Mouse (Mus musculus) cortical plate, adult 2 months (tissue): ENCODE results near the gene Stip1. TPM values are rescaled to one million over a fixed set of nuclear protein-coding genes. Genes with fewer than 3 reads are reported as not detected.
"Not testable (repeated sequence)": the region's sequence is repeated elsewhere in the genome, so short reads cannot be mapped to it uniquely, and the experiment has no call there.

Experiments
- H3K27ac ChIP-seq: fragments of 200-500 bp; 2 replicates; pipeline ENCODE4 v1.5.1; 2012; ENCODE audit warnings: low read length, control low read depth, inconsistent platforms; ENCODE audit not compliant: insufficient read depth
- H3K4me1 ChIP-seq: fragments of 200-500 bp; 2 replicates; pipeline ENCODE4 v1.6.1; 2011; ENCODE audit warnings: low read length; ENCODE audit not compliant: control insufficient read depth, insufficient read depth
- H3K4me3 ChIP-seq: fragments of 200-500 bp; 2 replicates; pipeline ENCODE4 v1.5.1; 2011; ENCODE audit warnings: mild to moderate bottlenecking, low read length, control low read depth; ENCODE audit not compliant: insufficient read depth
- CTCF ChIP-seq: fragments of 200-500 bp; IDR thresholded peaks from 2 replicates; pipeline ENCODE4 v1.5.1; 2011; ENCODE audit warnings: mild to moderate bottlenecking, control low read depth, low read length; ENCODE audit not compliant: insufficient read depth; ENCODE audit errors: extremely low read depth
- POLR2A ChIP-seq: fragments of 200-500 bp; IDR thresholded peaks from 2 replicates; pipeline ENCODE4 v1.6.1; 2011; ENCODE audit warnings: mild to moderate bottlenecking, low read length, control low read depth; ENCODE audit not compliant: insufficient read depth; ENCODE audit errors: extremely low read depth
- polyA plus RNA-seq: library from polyadenylated mRNA; depleted of rRNA; stranded (reverse); fragments of >200 nt; gene quantifications from 2 replicates; pipeline ENCODE4 v1.2.3, GENCODE M21; 2012

The Stip1 gene
- polyA plus RNA-seq, 1 experiment = 140 TPM

- Histone ChIP-seq H3K4me1 (peaks cover 4% of the 10 kb centered on the region; the same call in 1 of the 2 replicates), H3K4me3 (peak overlapping the region; percentile 66), H3K27ac (no peak overlapping the region)
- TF ChIP-seq POLR2A = no peak
- TF ChIP-seq CTCF = no peak
These were observed 44.3 kb downstream of the Stip1 start for GRCm38 (mm10) chr19:6995255-6995991.

- TF ChIP-seq CTCF = no peak
- Histone ChIP-seq H3K27ac (no peak overlapping the region), H3K4me3 (no peak overlapping the region), H3K4me1 (peaks cover 4% of the 10 kb centered on the region; the same call in 1 of the 2 replicates)
These were observed 45.3 kb downstream of the Stip1 start for GRCm38 (mm10) chr19:6994489-6994888.

GRCm38 (mm10) chr19:6994002-6994401 lies 45.8 kb downstream of the Stip1 start:
- H3K4me1 ChIP-seq = peaks cover 4% of the 10 kb centered on the region; the same call in 1 of the 2 replicates
- TF ChIP-seq CTCF (no peak), POLR2A (no peak)
- no peak overlapping the region for H3K27ac ChIP-seq
- H3K4me3 ChIP-seq = no peak overlapping the region

- no peak overlapping the region for H3K27ac ChIP-seq
- H3K4me3 ChIP-seq = peak overlapping the region; percentile 47; the same call in 1 of the 2 replicates
- H3K4me1 ChIP-seq = peaks cover 4% of the 10 kb centered on the region; the same call in 1 of the 2 replicates
- TF ChIP-seq CTCF (no peak), POLR2A (no peak)
These were observed 46.6 kb downstream of the Stip1 start for GRCm38 (mm10) chr19:6993011-6993770.

- no peak within 1 kb of the TSS for H3K27ac ChIP-seq
- H3K4me3 ChIP-seq = peak within 1 kb of the TSS; percentile 47
- H3K4me1 ChIP-seq = peaks cover 5% of the 10 kb centered on the region; the same call in 1 of the 2 replicates
- TF ChIP-seq POLR2A (0 out of 2 replicates have a peak, but pooled peaks have one; percentile 5), CTCF (no peak)
These were observed 47.5 kb downstream of the Stip1 start, which contains the start of gene Dnajc4 for GRCm38 (mm10) chr19:6992011-6992858. Gene Dnajc4, minus strand, starts transcription at chr19:6992572.

- H3K4me3 ChIP-seq, H3K4me1 ChIP-seq, H3K27ac ChIP-seq: not testable (repeated sequence)
These were observed 48.6 kb downstream of the Stip1 start for GRCm38 (mm10) chr19:6991166-6991565.

GRCm38 (mm10) chr19:6990712-6991111 lies 49.1 kb downstream of the Stip1 start:
- no peak for TF ChIP-seq POLR2A
- no peak for TF ChIP-seq CTCF

GRCm38 (mm10) chr19:6989251-6989650 lies 50.5 kb downstream of the Stip1 start:
- Histone ChIP-seq H3K27ac (no peak overlapping the region), H3K4me3 (no peak overlapping the region), H3K4me1 (0 out of 2 replicates have a peak, but pooled peaks cover 2% of the 10 kb centered on the region)
- TF ChIP-seq CTCF = no peak
- no peak for TF ChIP-seq POLR2A

More at GRCm38 (mm10) chr19:6990712-6991111, 49.1 kb downstream of the Stip1 start:
- no peak overlapping the region for H3K27ac ChIP-seq
- no peak overlapping the region for H3K4me3 ChIP-seq
- H3K4me1 ChIP-seq = 0 out of 2 replicates have a peak, but pooled peaks cover 2% of the 10 kb centered on the region

- TF ChIP-seq CTCF (no peak), POLR2A (no peak)
- Histone ChIP-seq H3K27ac (peak overlapping the region; percentile 78), H3K4me3 (peak overlapping the region; percentile 80), H3K4me1 (0 out of 2 replicates have a peak, but pooled peaks cover 2% of the 10 kb centered on the region)
These were observed 51.9 kb downstream of the Stip1 start for GRCm38 (mm10) chr19:6987904-6988285.
